ENCODE assay signal across 8 mouse cellular contexts in the genomic region with DNA sequence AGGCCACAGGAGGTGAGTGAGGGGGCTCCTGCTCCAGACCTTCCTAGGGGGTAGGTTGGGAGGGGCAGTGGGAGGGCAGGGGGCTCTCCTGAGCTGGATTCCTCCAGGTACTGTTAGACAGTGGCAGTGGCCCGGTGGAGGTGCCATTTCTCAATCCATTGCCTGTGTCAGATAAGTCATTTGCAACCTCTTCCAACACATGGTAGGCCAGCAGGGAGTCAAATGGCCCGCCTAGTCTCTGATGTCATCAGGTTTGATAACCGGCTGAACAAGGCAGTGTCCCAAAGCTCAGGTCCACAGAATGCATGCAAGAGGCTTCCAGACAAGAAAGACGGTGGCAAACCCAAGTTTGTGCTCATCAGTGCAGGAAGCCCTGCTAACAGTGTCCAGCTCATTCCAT. TPM values are rescaled to one million over a fixed set of nuclear protein-coding genes. Genes with fewer than 3 reads are reported as not detected.
DNase-seq lines count a peak whose midpoint lies in the region; ATAC-seq lines count a peak whose summit lies in the region.

No protein-coding gene starts in this region.

- peak overlapping the region; percentile 96 for H3K4me2 ChIP-seq in hindbrain, embryonic 13.5 days

- H3K27ac ChIP-seq in heart, embryonic 10.5 days, result peak overlapping the region; percentile 74; the same call in 1 of the 2 replicates
- no peak overlapping the region for H3K27ac ChIP-seq in hindbrain, embryonic 13.5 days

- H3K36me3 ChIP-seq in heart, embryonic 10.5 days, result no peaks in the 10 kb centered on the region
- H3K36me3 ChIP-seq in hindbrain, embryonic 13.5 days, result peaks cover 9% of the 10 kb centered on the region; the same call in 1 of the 2 replicates

- H3K9me3 ChIP-seq in heart, embryonic 10.5 days, result no peaks in the 10 kb centered on the region
- no peaks in the 10 kb centered on the region for H3K9me3 ChIP-seq in hindbrain, embryonic 13.5 days

- 3% methylated on average over 4 of the region's 4 CpGs for WGBS in heart, embryonic 10.5 days
- WGBS in hindbrain, embryonic 13.5 days, result 17% methylated on average over 4 of the region's 4 CpGs

- H3K27me3 ChIP-seq in heart, embryonic 10.5 days (ENCODE audit: insufficient read depth, poor library complexity, severe bottlenecking), result peaks cover 97% of the 10 kb centered on the region
- H3K27me3 ChIP-seq in hindbrain, embryonic 13.5 days, result peaks cover 92% of the 10 kb centered on the region

- peak overlapping the region; percentile 74; the same call in 1 of the 2 replicates for H3K9ac ChIP-seq in hindbrain, embryonic 13.5 days

- DNase-seq in heart, embryonic 10.5 days (ENCODE audit: low spot score), result no peak
- DNase-seq in heart, adult 9 months (ENCODE audit: low spot score in 2 of 2), result no peak
- peak; percentile 51 to 67 for DNase-seq in cerebellum, adult 18-20 months
- peak; percentile 65 for DNase-seq in lung, postnatal 25 days (ENCODE audit: low spot score)
- no peak for DNase-seq in adipocyte (ENCODE audit: low spot score)
- DNase-seq in layer of hippocampus, adult 8-10 months (ENCODE audit: low spot score in 2 of 2), result no peak
- DNase-seq in embryo, embryonic 9.5 days (ENCODE audit: extremely low spot score), result no peak

- peak; percentile 21 for ATAC-seq in hindbrain, embryonic 13.5 days (ENCODE audit: low FRiP score)

- peaks cover 31% of the 10 kb centered on the region for H3K4me1 ChIP-seq in heart, embryonic 10.5 days
- H3K4me1 ChIP-seq in hindbrain, embryonic 13.5 days (replicated peaks), result peaks cover 13% of the 10 kb centered on the region

- H3K4me3 ChIP-seq in heart, embryonic 10.5 days, result peak overlapping the region; percentile 71
- peak overlapping the region; percentile 55 for H3K4me3 ChIP-seq in hindbrain, embryonic 13.5 days

RNA-seq across cellular contexts. Expression of a gene that starts 14.7 kb away (rescaled TPM):
- 1.7 and 4.1 TPM in 2 replicates for polyA plus RNA-seq in heart, embryonic 10.5 days (2016; fragmentation: Nextera tagmentation; extraction: Ambion mirVana)
- polyA plus RNA-seq in hindbrain, embryonic 13.5 days (2015; fragmentation: Nextera tagmentation; extraction: Ambion mirVana), result 22.0 and 23.2 TPM in 2 replicates
- 10 to 100 TPM; 50.7 to 58.1 (median 54.1) TPM for total RNA-seq in layer of hippocampus, adult 8-10 months (2022)

RNA-seq across cellular contexts. Expression of a gene that starts 25.9 kb away (rescaled TPM):
- 0.16 and 0.63 TPM in 2 replicates for polyA plus RNA-seq in heart, embryonic 10.5 days (2016; fragmentation: Nextera tagmentation; extraction: Ambion mirVana)
- polyA plus RNA-seq in hindbrain, embryonic 13.5 days (2015; fragmentation: Nextera tagmentation; extraction: Ambion mirVana), result not detected in 2 replicates
- 10 to 100 TPM; 11.8 to 16.0 (median 12.9) TPM for total RNA-seq in layer of hippocampus, adult 8-10 months (2022)

RNA-seq across cellular contexts. Expression of a gene that starts 50.4 kb away (rescaled TPM):
- 1.4 and 1.6 TPM in 2 replicates for polyA plus RNA-seq in heart, embryonic 10.5 days (2016; fragmentation: Nextera tagmentation; extraction: Ambion mirVana)
- polyA plus RNA-seq in hindbrain, embryonic 13.5 days (2015; fragmentation: Nextera tagmentation; extraction: Ambion mirVana), result 0.48 and 0.64 TPM in 2 replicates
- total RNA-seq in layer of hippocampus, adult 8-10 months (2022), result 1 to 10 TPM; 2.6 to 7.6 (median 4.7) TPM

Comparison
In these comparisons a context has a peak if more than half of its experiments do, and no peak if none do; other contexts are left out.
1. DNase-seq: peak in cerebellum, adult 18-20 months (2 of 2) and lung, postnatal 25 days (single experiment); none in heart, embryonic 10.5 days (single experiment), heart, adult 9 months (0 of 2), adipocyte (single experiment), layer of hippocampus, adult 8-10 months (0 of 2) and embryo, embryonic 9.5 days (single experiment).